Mouse (Mus musculus) central nervous system, embryonic 18 days (tissue): ENCODE results near the gene Bckdha. TPM values are rescaled to one million over a fixed set of nuclear protein-coding genes. Genes with fewer than 3 reads are reported as not detected.

Experiments
- polyA plus RNA-seq: library from polyadenylated mRNA; depleted of rRNA; stranded (reverse); fragments of >200 nt; gene quantifications from 2 replicates; pipeline ENCODE4 v1.2.3, GENCODE M21; 2012; rRNA removed

Bckdha gene
- polyA plus RNA-seq: 50.0 and 52.9 TPM in 2 replicates

DNA sequence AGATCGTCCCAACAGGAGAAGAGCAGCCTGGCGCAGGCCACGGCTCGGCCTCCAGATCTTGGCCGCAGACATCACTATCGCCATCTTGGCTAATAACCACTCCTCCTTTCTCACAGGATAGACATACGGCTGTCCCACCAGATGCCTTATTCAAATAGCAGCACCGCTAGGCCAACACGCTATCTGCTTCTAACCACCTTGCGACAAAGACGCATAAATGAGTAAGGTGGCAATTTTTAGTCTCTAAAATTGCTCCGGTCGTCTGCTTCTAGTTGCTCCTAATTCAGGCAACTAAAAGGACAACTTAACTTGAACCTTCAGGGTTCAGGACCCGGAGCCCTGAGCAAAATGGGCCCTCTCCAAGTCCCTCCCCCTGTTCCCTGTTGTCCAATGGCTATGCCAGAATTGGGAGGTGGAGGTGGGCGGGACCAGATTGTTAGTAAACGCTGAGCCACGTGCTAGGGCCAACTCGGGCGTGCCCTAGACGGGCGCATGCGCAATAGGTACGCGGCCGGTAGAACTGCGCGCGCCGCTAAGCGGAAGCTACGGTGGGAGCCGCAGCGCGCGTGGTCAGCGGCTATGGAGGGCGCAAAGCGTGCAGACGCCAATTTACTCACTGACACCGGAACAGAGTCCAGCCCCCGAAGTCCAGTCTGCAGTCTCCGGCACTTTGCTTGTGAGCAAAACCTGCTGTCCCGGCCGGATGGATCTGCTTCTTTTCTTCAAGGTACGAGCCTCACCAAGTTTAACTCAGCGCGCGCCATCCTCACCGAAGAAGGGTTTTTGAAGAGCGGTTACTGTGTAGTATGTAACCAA lies at the start of gene Bckdha, which contains the start of gene Exosc5:
Bckdha (minus strand) TSS at position 325 of the 816 bp plus-strand sequence.
Exosc5 (plus strand) TSS at position 508 of the 816 bp plus-strand sequence.

DNA sequence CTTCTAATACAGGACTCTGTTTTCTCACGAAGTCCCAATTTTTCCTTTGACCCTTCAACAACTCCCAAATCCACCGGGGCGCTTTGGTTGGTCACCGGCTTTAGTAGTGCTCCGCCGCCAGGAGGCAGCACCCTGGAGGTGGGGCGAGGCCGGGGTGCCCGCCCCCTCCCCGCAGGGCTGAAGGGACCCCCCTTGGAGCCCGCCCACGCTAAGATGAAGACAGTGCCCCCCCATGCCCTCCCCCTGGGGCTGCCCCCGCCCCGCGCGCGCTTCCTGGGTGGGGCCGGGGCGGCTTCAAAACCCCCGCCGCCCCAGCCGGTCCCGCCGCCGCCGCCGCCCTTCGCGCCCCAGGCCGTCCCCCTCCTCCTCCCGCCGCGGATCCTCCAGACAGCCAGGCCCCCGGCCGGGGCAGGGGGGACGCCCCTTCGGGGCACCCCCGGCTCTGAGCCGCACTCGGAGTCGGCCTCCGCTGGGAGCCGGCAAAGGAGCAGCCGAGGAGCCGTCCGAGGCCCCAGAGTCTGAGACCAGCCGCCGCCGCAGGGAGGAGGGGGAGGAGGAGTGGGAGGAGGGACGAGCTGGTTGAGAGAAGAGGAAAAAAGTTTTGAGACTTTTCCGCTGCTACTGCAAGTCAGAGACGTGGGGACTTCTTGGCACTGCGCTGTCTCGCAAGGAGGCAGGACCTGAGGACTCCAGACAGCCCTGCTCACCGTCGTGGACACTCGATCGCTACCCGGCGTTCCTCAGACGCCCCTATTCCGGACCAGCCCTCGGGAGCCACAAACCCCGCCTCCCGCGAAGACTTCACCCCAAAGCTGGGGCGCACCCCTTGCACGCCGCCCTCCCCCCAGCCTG lies 28.1 kb upstream of the Bckdha start, which contains the start of gene Tgfb1:
Tgfb1 (plus strand) TSS at position 323 of the 852 bp plus-strand sequence.

DNA sequence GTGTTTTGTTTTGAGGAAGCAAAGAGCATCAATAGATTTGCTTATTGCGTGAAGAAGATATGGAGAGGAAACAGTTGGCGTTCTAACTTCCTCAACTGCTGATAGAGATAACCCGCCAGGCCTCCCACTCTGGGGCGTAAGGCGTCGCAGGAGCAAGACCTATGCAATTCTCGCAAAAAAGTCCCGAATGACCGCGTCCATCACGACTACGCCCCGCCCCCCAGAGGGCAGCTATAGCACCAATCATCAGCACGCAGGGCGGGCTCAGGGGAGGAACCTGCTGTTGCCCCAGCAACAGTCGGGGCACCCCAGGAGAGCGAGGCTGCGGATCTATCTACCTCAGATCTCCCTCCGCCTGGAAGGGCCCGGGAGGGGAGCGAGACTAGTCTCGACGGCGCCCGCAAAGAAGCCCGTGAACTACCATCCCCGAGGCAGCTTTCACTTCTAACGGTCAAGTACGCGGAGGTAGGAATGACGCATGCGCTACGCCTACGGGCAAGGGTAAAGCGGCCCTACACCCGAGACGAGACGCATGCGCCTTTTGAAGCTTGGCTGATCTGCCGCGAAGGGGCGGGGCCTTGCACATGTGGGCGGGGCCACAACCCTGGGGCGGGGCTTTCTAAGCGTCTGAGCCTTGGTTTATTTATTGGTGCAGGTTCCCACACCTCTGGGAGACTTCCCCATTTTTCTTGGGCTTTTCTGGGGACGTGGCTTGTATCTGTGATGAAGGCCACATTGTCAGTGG lies 21.9 kb upstream of the Bckdha start, which contains the start of gene B9d2:
B9d2 (plus strand) TSS at position 267 of the 745 bp plus-strand sequence.

DNA sequence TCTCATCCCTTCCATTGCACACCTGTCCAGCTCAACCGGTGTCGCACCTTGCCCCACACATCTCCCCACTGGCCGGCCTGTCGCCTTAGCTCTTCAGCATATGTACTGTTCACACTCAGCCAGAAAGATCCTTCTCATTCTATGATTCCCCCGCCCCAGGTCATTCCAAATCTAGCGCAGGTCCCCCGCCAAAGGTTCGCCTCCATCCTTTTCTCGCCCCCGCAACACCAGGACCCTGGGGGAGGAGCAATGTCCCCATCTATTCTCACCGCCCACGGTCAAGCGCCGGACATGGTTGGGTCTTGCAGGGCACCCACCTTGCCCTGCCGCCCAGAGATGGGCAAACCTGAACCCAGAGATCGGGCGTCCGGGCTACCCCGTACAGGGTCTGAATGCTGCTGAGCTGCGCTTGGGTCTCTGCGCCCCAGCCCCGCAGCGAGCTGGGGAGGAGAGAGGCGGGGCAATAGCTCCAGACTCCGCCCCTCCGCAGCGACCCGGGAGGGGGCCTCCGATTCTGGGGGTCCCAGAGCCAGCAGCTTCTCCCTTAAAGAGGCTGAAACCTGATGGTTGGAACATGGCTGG lies 16.0 kb upstream of the Bckdha start, which contains the start of gene Tmem91:
Tmem91 (minus strand) TSS at position 448 of the 582 bp plus-strand sequence.

DNA sequence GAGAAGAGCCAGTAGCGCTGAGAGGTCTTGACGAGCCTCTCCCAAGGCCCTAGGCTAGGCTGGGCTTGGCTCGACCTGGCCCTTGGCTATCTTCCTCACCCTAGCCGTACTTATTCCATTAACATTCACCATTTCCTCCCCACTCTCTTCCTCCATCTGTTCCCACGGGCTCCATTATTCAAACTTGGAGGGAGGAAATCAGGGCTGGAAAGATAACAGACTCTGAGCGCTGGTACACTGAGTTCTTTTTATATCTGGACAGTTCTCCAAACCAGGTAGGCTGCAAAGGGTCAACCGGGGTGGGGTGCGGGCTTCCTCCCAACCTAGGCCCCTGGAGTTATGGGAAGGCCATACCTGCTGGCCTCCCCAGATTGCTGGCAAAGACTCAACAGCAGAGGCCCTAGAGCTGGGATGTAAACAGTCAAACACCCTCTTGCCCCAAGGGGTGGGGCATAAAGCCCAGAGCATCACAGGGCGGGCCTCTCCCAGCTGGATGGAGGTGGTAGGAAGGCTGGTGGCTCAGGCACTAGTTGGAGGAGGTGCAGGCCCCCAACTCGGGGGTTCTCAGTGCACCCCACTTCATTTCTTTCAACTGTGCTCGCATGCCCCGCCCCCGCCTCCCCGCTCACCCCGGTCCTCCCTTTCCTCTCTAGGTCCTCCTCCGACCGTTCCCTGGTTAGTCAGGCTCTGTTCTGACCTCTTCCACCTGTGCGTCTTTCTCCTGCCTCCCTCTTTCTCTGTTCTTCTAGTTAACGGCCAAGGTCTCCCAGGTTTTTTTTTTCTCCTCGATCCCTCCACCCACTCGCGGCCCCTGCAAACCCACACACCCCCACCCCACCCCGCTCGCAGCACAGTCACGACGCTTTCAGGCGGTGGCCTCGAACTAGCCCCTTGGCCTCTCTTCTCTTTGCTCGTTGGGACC lies 32.0 kb downstream of the Bckdha start, which contains the start of gene B3gnt8:
B3gnt8 (plus strand) TSS at position 146 of the 922 bp plus-strand sequence.

DNA sequence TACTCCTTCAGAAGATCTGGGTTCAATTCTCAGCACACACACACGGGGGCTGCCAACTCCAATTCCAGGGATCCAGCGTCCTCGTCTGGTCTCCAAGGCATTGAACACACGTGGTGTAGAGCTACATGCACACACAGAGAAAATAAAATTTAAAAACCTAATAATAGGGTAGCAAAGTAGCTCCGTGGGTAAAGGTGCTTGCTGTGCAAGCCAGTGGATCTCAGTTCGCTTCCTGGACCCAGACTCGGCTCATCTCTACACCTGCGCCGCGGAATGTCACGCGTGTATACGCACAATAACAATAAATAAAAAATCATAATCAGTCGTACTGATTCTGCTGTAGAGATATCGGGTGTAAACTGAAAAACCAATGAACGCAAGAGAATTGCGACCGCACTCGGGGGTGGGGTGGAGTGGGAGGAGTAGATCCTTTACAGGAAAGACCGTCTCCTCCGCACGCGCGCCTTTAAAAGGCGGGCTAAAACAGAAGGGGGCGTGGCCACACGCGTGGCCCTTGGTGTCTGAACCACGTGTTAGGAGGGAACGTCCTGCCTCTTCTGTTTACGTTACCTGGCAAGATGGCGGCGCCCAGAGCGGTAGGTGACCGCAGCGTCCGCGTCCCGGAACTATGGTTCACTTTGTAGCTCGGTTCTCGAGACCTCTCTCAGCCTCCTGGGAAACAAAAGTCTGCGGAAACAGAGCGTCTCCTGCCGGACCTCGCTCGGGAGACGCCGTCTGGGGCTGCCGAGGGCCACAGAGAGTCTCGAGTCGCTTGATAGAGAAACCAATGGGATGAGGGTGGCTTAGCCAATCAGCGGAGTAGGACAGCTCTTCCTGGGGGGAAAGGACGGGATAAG lies 39.7 kb downstream of the Bckdha start, which contains the start of gene Dmac2:
Dmac2 (plus strand) TSS at position 550 of the 857 bp plus-strand sequence.

DNA sequence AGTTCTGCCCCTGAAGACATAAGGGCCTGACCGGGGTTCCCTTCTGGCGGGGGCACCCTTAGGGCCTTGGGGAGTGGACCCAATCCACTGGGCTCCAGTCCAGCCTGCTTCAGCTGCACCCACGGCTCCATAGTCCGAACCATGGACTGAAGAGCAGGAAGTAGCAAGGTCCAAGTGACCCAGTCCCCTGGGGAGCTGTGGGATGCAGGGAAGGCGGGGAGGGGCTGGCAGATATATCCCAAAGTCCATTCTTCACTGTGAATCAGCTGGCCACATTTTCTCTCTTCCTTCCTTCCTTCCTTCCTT lies 43.1 kb downstream of the Bckdha start, which contains the start of gene Erich4:
Erich4 (minus strand) TSS at position 187 of the 306 bp plus-strand sequence.

Other genes with a start within 250 kb of the Bckdha start
- gene Cxcl17, start 246.1 kb downstream of the Bckdha start, polyA plus RNA-seq: 0.15 and 0.22 TPM in 2 replicates
- gene Ceacam1, start 181.4 kb downstream of the Bckdha start, polyA plus RNA-seq: 0.78 and 1.1 TPM in 2 replicates
- not detected in 2 replicates for gene Ceacam2, start 119.1 kb downstream of the Bckdha start, polyA plus RNA-seq
- not detected in 2 replicates for gene Erich4, start 43.1 kb downstream of the Bckdha start, polyA plus RNA-seq
- gene Dmac2, start 39.6 kb downstream of the Bckdha start, polyA plus RNA-seq: 44.1 and 44.4 TPM in 2 replicates
- gene B3gnt8, start 32.3 kb downstream of the Bckdha start, polyA plus RNA-seq: 0.56 and 1.0 TPM in 2 replicates
- gene Exosc5, start 183 bp upstream of the Bckdha start, polyA plus RNA-seq: 29.8 and 29.9 TPM in 2 replicates
- 56.5 and 65.5 TPM in 2 replicates for gene Tmem91, start 16.2 kb upstream of the Bckdha start, polyA plus RNA-seq
- 49.4 and 49.6 TPM in 2 replicates for gene B9d2, start 21.8 kb upstream of the Bckdha start, polyA plus RNA-seq
- gene Tgfb1, start 28.0 kb upstream of the Bckdha start, polyA plus RNA-seq: 3.3 and 3.9 TPM in 2 replicates
- 50.1 and 54.6 TPM in 2 replicates for gene Ccdc97, start 60.1 kb upstream of the Bckdha start, polyA plus RNA-seq
- gene Hnrnpul1, start 95.8 kb upstream of the Bckdha start, polyA plus RNA-seq: 32.9 and 40.1 TPM in 2 replicates
- gene Axl, start 129.7 kb upstream of the Bckdha start, polyA plus RNA-seq: 11.3 and 11.6 TPM in 2 replicates
- 3.7 and 3.8 TPM in 2 replicates for gene Cyp2s1, start 157.9 kb upstream of the Bckdha start, polyA plus RNA-seq
- gene Cyp2b10, start 238.6 kb upstream of the Bckdha start, polyA plus RNA-seq: not detected in 2 replicates